8 mouse cellular contexts compared by ENCODE assay signal in genomic region chr11:88155998-88156397, GRCm38 (mm10). TPM values are rescaled to one million over a fixed set of nuclear protein-coding genes. Genes with fewer than 3 reads are reported as not detected.
DNase-seq lines count a peak whose midpoint lies in the region; ATAC-seq lines count a peak whose summit lies in the region.

No protein-coding gene starts in this region.

- no peak for DNase-seq in heart, postnatal 25 days (ENCODE audit: low spot score)
- peak; percentile 26 for DNase-seq in adipocyte (ENCODE audit: low spot score)
- no peak for DNase-seq in thymus, adult 18-20 months
- DNase-seq in spleen, postnatal 4 days (ENCODE audit: low spot score in 2 of 2), result no peak
- DNase-seq in thymus, postnatal 14 days, result no peak

- H3K27ac ChIP-seq in heart, embryonic 11.5 days (ENCODE audit: low read depth, low read length), result peak overlapping the region; percentile 50; the same call in 1 of the 2 replicates
- peak overlapping the region; percentile 61 for H3K27ac ChIP-seq in hindbrain, embryonic 15.5 days (replicated peaks)
- H3K27ac ChIP-seq in midbrain, embryonic 13.5 days, result peak overlapping the region; percentile 7; the same call in 1 of the 2 replicates

- intact Hi-C loops in heart, postnatal 25 days (cut with DNase I), result no loop called here

- no peak for ATAC-seq in heart, embryonic 11.5 days (replicated peaks; ENCODE audit: insufficient number of reproducible peaks, low FRiP score, low TSS enrichment)
- no peak for ATAC-seq in hindbrain, embryonic 15.5 days (ENCODE audit: low FRiP score, low read depth)
- no peak for ATAC-seq in midbrain, embryonic 13.5 days

- H3K27me3 ChIP-seq in heart, embryonic 11.5 days (ENCODE audit: control insufficient read depth, insufficient read depth, low read length), result no peaks in the 10 kb centered on the region
- H3K27me3 ChIP-seq in hindbrain, embryonic 15.5 days, result no peaks in the 10 kb centered on the region
- 0 out of 2 replicates have a peak, but pooled peaks cover 3% of the 10 kb centered on the region for H3K27me3 ChIP-seq in midbrain, embryonic 13.5 days

- no peak overlapping the region for H3K4me3 ChIP-seq in heart, embryonic 11.5 days (ENCODE audit: low read depth, low read length)
- no peak overlapping the region for H3K4me3 ChIP-seq in hindbrain, embryonic 15.5 days
- no peak overlapping the region for H3K4me3 ChIP-seq in midbrain, embryonic 13.5 days (replicated peaks)

- 60% methylated on average over 8 of the region's 8 CpGs for WGBS in heart, embryonic 11.5 days (ENCODE audit: insufficient replicate concordance)
- WGBS in hindbrain, embryonic 15.5 days, result 63% methylated on average over 8 of the region's 8 CpGs
- 67% methylated on average over 8 of the region's 8 CpGs for WGBS in midbrain, embryonic 13.5 days

- H3K4me1 ChIP-seq in heart, embryonic 11.5 days (ENCODE audit: control insufficient read depth, insufficient read depth, low read length), result peaks cover 68% of the 10 kb centered on the region
- H3K4me1 ChIP-seq in hindbrain, embryonic 15.5 days (replicated peaks), result peaks cover 69% of the 10 kb centered on the region
- peaks cover 64% of the 10 kb centered on the region for H3K4me1 ChIP-seq in midbrain, embryonic 13.5 days (replicated peaks)

- H3K4me2 ChIP-seq in heart, embryonic 11.5 days, result no peak overlapping the region
- no peak overlapping the region for H3K4me2 ChIP-seq in hindbrain, embryonic 15.5 days
- H3K4me2 ChIP-seq in midbrain, embryonic 13.5 days (replicated peaks), result no peak overlapping the region

- no peaks in the 10 kb centered on the region for H3K9me3 ChIP-seq in heart, embryonic 11.5 days (replicated peaks; ENCODE audit: control insufficient read depth, low read length)
- H3K9me3 ChIP-seq in hindbrain, embryonic 15.5 days, result no peaks in the 10 kb centered on the region
- no peaks in the 10 kb centered on the region for H3K9me3 ChIP-seq in midbrain, embryonic 13.5 days

- H3K9ac ChIP-seq in heart, embryonic 11.5 days (ENCODE audit: low read depth, low read length), result peak overlapping the region; percentile 23; the same call in 1 of the 2 replicates
- H3K9ac ChIP-seq in hindbrain, embryonic 15.5 days, result peak overlapping the region; percentile 21; the same call in 1 of the 2 replicates
- H3K9ac ChIP-seq in midbrain, embryonic 13.5 days (replicated peaks), result no peak overlapping the region

- H3K36me3 ChIP-seq in heart, embryonic 11.5 days (ENCODE audit: control insufficient read depth, insufficient read depth, low read length), result no peaks in the 10 kb centered on the region
- H3K36me3 ChIP-seq in hindbrain, embryonic 15.5 days, result no peaks in the 10 kb centered on the region
- no peaks in the 10 kb centered on the region for H3K36me3 ChIP-seq in midbrain, embryonic 13.5 days

RNA-seq across cellular contexts. Expression of gene Mrps23, which starts 48.2 kb away (rescaled TPM):
- 87.3 and 88.4 TPM in 2 replicates for polyA plus RNA-seq in heart, embryonic 11.5 days (2014; fragmentation: Nextera tagmentation; extraction: Ambion mirVana)
- 100 to 1,000 TPM; 301 to 306 TPM for total RNA-seq in heart, postnatal 25 days (2021)
- 60.3 and 61.7 TPM in 2 replicates for polyA plus RNA-seq in hindbrain, embryonic 15.5 days (2015; fragmentation: Nextera tagmentation; extraction: Ambion mirVana)
- 68.6 and 69.8 TPM in 2 replicates for polyA plus RNA-seq in midbrain, embryonic 13.5 days (2015; fragmentation: Nextera tagmentation; extraction: Ambion mirVana)

RNA-seq across cellular contexts. Expression of gene Cuedc1, which starts 58.1 kb away (rescaled TPM):
- polyA plus RNA-seq in heart, embryonic 11.5 days (2014; fragmentation: Nextera tagmentation; extraction: Ambion mirVana), result 11.6 and 11.7 TPM in 2 replicates
- 10 to 100 TPM; 50.4 to 55.1 TPM for total RNA-seq in heart, postnatal 25 days (2021)
- polyA plus RNA-seq in hindbrain, embryonic 15.5 days (2015; fragmentation: Nextera tagmentation; extraction: Ambion mirVana), result 46.3 and 49.7 TPM in 2 replicates
- 40.6 and 46.1 TPM in 2 replicates for polyA plus RNA-seq in midbrain, embryonic 13.5 days (2015; fragmentation: Nextera tagmentation; extraction: Ambion mirVana)

Comparison
In these comparisons a context has a peak if more than half of its experiments do, and no peak if none do; other contexts are left out.
1. H3K27ac ChIP-seq: peak in every context shown above with its lines; median percentile 61 in hindbrain, embryonic 15.5 days; 50 in heart, embryonic 11.5 days; 7 in midbrain, embryonic 13.5 days.